Mouse (Mus musculus): ENCODE measurements around the gene Bahcc1. TPM values are rescaled to one million over a fixed set of nuclear protein-coding genes. Genes with fewer than 3 reads are reported as not detected.

Bahcc1 gene
- total RNA-seq, 2 experiments from 2014 or later: 3.5 to 5.3 TPM

DNA sequence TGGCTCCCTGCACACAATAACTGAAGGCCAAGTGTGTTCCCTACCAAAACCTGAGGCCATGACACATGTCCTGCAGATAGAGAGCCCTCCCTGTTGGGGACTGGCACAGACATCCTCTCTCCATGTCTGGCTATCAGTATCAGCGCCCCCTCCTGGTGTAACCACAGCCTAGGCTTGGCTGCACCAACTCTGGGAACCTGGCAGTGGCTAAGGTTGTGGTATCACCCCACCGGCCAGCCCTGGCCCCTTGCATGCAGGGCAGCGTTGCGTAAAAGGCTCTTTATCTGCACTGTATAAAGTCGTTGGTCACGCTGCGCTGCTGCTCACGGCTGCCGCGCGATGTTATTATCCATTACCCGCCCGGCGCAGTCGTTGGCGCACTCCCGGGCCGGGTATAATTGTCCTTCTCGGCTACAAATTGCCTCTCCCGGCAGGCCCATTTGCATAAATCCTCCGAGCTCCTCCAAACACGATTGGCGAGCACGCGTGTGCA lies 47.6 kb downstream of the Bahcc1 start:
- Histone ChIP-seq H3K4me3 (peak overlapping the region; percentile 4), H3K27ac (peak overlapping the region; percentile 48)
- DNase-seq: peak; percentile 84
- peak; percentile 78 for TF ChIP-seq CTCF (IDR thresholded peaks at IDR 0.05)
- intact Hi-C loops (cut with DNase I): no loop called here

DNA sequence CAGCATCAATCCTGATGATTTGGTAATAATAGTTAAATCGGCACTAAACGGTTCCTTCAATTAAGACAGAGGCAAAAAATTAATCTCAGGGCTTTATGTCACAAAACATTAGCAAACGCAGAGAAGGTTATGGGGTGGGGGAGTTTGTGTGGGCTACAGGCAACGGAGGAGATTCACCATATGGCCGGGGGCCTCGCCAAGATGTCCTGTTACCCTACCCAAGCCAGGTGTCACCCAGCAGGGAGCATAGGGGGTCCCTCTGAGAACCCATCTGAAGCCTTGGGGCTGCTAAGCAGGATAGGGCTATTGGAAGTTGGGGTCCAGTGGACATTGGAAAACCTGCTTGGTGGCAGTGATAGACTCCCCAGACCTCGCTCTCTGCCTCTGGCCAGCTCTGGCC lies 48.0 kb downstream of the Bahcc1 start:
- intact Hi-C loops (cut with DNase I): no loop called here
- no peak for DNase-seq
- peak overlapping the region; percentile 48 for H3K27ac ChIP-seq
- peak overlapping the region; percentile 4; the same call in 1 of the 2 replicates for H3K4me3 ChIP-seq
- no peak for TF ChIP-seq CTCF (IDR thresholded peaks at IDR 0.05)

DNA sequence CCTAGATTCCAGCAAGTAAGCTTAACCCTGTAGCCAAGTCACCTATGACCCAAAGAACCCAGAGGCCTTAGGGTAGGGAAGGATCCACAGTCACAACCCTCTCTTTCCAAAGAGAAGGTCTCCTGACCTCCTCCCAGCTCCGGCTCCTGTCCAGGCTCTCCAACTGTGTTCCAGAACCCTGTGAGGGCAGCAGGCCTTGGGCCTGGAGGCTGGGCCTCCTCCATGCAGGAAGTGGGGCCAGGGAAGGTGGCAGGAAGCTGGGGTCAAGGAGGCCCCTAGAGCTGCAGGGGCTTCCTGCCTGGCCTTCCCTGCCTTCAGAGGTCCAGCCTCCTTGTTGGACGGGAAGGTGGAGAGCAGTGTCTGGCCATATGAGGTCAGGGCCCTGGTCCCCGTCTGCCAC lies 48.5 kb downstream of the Bahcc1 start:
- Histone ChIP-seq H3K4me3 (no peak overlapping the region), H3K27ac (peak overlapping the region; percentile 48)
- DNase-seq: no peak
- no peak for TF ChIP-seq CTCF (IDR thresholded peaks at IDR 0.05)
- intact Hi-C loops (cut with DNase I): no loop called here

DNA sequence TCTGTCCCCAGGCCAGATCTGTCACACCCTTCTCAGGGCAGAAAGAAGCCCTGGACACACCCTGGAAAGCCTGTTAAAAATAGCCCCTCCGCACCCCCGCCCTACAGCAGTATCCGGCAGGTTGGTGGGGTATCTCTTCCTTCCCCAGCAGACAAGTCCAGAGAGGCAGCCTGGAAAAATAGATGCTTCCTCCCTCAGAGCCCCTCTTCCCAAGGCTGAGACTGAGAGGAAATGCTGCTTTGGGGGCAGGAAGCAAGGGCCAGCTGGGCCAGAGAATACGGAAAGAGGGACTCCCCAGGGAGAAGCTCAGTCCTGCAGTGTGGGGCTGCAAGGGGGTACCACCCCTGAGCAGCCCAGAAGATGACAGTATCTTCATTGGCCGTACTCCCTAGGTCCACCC lies 50.8 kb downstream of the Bahcc1 start:
- peak overlapping the region; percentile 43; the same call in 1 of the 2 replicates for H3K27ac ChIP-seq
- H3K4me3 ChIP-seq: no peak overlapping the region
- no peak for DNase-seq
- no peak for TF ChIP-seq CTCF (IDR thresholded peaks at IDR 0.05)
- intact Hi-C loops (cut with DNase I): no loop called here

DNA sequence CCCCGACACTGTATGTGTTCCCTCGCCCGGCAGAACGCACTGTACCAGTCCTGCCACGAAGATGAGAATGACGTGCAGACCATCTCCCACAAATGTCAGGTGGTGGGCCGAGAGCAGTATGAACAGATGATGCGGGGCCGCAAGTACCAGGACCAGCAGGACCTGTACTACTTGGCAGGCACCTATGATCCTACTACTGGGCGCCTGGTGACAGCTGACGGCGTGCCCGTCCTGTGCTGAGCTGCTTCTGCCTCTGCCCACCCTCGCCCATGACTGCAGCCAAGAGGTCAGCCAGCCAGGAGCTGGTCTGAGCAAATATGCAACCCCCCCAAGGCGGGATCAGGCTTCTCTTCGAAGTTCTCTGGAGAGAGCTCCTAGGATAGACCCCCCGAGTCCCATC lies 56.9 kb downstream of the Bahcc1 start:
- no peak overlapping the region for H3K4me3 ChIP-seq
- no peak for TF ChIP-seq CTCF (IDR thresholded peaks at IDR 0.05)
- no peak overlapping the region for H3K27ac ChIP-seq
- no peak for DNase-seq
- intact Hi-C loops (cut with DNase I): no loop called here

DNA sequence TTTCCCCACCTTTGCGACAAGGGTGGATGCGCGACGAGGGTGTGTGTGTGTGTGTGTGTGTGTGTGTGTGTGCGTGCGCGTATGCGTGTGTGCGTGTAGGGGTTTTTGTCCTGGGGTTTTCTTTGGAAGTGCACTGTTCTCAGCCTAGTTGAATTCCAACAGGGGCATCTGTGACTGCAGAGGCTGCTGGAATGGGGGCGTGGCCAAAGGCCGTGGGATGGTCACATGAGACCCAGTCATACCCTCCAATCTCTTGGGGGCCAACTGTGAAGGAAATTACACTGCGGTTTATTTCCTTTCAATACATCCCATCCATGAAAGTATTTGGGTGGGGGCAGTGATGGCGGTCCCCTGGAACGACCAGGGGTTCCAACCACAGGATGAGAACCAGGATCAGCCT lies 57.5 kb downstream of the Bahcc1 start:
- no peak for DNase-seq
- intact Hi-C loops (cut with DNase I): no loop called here
- no peak for TF ChIP-seq CTCF (IDR thresholded peaks at IDR 0.05)
- Histone ChIP-seq H3K27ac (no peak overlapping the region), H3K4me3 (no peak overlapping the region)

DNA sequence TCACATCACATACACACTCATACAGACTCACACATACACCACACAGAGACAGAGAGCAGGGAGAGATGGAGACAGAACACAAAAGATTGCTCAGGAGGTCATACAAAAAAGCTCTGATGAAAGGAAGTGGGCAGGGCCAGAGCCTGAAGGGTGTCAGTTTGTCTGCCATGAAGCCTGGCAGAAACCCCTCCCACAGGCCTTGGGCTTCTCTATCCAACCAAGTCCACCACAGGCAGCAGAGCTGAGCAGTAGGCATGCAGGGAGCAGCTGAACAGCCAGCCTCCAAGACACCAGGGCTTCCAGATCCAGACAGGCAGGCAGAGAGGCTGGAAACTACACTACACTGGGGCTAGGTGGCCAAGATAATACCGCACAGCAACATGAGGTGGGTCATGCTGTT lies 61.0 kb downstream of the Bahcc1 start:
- intact Hi-C loops (cut with DNase I): no loop called here
- DNase-seq: no peak
- Histone ChIP-seq H3K27ac (no peak overlapping the region), H3K4me3 (no peak overlapping the region)
- TF ChIP-seq CTCF (IDR thresholded peaks at IDR 0.05): no peak

DNA sequence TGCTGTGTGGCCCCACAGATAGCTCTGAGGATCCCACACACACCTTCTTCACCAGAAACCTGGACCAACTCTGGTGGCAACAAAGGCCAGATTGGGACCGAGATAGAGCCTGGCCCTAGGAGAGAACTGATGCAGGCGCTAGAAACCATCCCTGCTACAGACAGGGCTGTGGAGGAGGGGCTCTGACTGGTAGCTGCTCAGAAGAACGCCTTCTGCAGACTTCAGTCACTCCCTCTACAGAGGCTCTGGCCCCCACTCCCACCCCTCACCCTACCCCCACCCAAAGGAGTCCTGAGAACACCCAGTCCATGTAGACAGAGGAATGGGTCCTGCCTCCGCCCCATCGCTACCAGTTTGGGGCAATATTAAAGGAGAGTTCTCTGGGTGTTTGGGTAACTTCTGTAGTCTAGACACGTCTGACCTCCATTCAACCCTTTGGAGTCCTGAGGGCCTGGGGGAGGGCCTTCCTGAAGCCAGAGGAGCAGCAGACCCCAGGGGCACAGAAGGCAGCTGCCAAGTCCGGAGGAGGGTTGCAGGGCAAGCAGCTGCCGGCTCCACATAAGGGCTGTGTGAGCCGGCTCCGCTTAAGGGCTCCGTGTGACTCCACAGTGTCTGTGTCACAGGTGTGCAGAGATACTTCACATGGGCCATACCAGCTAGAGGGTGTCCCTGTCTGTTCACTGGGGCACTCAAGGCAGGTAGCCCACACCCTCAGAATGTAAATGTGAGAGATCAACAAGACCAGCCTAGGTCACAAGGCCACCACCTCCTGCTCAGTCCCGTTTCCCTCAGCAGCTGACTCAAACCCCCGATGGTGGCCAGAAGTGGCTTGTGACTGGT lies 63.8 kb downstream of the Bahcc1 start:
- no peak overlapping the region for H3K27ac ChIP-seq
- TF ChIP-seq CTCF (IDR thresholded peaks at IDR 0.05): no peak
- no peak overlapping the region for H3K4me3 ChIP-seq
- DNase-seq: no peak
- intact Hi-C loops (cut with DNase I): no loop called here

DNA sequence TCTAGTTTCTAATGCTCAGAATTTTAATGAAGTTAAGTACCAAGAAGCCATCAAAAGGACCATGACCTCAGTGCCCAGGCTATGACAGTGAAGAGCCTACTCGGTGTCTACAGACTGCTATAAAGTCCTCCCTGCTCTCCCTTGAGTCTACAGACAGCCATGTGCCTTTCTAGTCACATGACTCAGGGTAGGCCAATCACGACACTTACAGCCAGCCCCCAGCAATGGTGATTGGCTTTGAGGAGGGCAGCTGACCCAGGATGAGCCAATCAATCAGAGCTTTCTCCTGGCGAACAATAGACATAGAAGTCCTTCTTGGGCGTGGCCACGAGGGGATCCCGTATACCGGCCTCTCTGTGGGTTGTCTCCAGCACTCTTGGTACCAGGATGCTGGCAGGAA lies 65.0 kb downstream of the Bahcc1 start:
- TF ChIP-seq CTCF (IDR thresholded peaks at IDR 0.05): no peak
- no peak for DNase-seq
- H3K27ac ChIP-seq: no peak overlapping the region
- intact Hi-C loops (cut with DNase I): no loop called here
- H3K4me3 ChIP-seq: no peak overlapping the region

DNA sequence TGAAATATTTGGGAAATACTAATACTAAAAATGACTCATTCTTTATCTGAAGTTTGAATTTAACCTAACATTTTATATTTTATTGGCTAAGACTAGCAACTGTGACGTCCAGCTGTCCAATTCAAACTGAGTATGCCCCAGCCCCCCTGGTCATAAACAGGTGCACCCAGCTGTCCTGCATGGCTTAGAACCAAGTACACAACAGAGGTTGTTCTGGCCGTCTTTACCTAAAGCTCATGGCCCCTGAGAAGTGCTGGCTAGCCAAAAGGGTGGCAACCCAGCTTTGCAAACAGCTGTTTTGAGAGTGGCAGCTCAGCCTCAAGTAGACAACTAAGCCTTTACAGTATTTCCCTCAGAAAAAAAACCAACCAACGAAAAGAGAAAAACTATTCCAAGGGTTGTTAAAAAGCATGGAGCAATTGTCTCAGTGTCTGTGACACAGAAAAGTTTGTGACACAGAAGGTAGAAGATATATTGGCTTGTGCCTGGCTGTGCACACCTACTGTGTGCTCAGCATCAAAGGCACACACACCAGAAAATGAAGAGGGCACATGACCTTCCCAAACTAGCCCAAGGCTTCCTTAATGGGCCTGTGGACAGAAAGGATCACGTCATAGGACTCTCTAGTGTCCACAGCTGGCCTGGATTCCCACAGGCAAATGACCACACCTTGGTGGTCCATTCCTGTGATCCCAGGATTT lies 65.8 kb downstream of the Bahcc1 start:
- no peak overlapping the region for H3K4me3 ChIP-seq
- no peak for TF ChIP-seq CTCF (IDR thresholded peaks at IDR 0.05)
- intact Hi-C loops (cut with DNase I): no loop called here
- DNase-seq: no peak
- no peak overlapping the region for H3K27ac ChIP-seq

DNA sequence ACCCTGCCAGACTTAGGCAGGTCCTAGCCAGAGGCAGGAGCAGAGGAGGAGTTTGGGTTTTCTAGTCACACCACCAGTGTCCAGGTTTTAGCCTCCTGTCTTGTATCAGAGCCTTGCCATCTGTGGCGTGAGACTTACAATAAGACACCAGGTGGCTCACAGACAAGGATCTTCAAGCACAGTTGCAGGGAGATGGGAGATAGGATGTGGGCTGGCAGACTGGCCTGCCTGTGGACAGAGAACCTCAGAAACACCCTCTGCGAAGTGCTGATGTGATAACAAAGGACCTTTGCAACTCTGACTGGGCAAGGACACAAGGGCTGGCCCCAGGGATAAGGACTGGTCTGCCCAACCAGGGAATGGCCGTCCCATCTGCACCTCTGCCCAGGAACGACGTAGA lies 66.7 kb downstream of the Bahcc1 start:
- intact Hi-C loops (cut with DNase I): no loop called here
- Histone ChIP-seq H3K4me3 (no peak overlapping the region), H3K27ac (no peak overlapping the region)
- no peak for DNase-seq
- TF ChIP-seq CTCF (IDR thresholded peaks at IDR 0.05): no peak

DNA sequence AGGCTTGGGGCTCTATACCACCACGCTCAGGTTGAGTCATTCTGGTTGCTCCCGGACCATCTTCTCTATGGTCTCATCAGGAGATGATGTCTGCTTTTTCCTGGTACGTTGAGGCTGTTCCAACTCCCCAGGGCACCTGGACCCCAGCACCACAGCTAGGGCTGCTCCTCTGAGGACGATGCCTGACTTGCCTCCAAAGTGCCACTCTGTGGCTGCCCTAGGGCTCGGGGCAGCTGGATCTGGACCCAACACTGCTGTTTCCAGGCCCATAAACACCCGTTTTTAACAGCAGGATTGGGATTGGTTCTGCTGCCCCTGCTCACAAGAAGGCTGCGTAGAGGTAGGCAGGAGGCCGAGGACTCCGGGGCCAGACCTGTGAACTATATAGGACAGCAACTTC lies 70.4 kb downstream of the Bahcc1 start:
- no peak for TF ChIP-seq CTCF (IDR thresholded peaks at IDR 0.05)
- DNase-seq: peak; percentile 12
- intact Hi-C loops (cut with DNase I): loop anchor here (10.0 kb wide), 1 partner anchor 268 kb away; no protein-coding TSS in a partner anchor
- H3K27ac ChIP-seq: no peak overlapping the region
- no peak overlapping the region for H3K4me3 ChIP-seq
